Mouse (Mus musculus): ENCODE results near the gene Khdrbs1. TPM values are rescaled to one million over a fixed set of nuclear protein-coding genes. Genes with fewer than 3 reads are reported as not detected.
"Not testable (repeated sequence)": the region's sequence is repeated elsewhere in the genome, so short reads cannot be mapped to it uniquely, and the experiment has no call there.

The Khdrbs1 gene
- total RNA-seq, 2 experiments from 2014 or later: 105 to 108 TPM

DNA sequence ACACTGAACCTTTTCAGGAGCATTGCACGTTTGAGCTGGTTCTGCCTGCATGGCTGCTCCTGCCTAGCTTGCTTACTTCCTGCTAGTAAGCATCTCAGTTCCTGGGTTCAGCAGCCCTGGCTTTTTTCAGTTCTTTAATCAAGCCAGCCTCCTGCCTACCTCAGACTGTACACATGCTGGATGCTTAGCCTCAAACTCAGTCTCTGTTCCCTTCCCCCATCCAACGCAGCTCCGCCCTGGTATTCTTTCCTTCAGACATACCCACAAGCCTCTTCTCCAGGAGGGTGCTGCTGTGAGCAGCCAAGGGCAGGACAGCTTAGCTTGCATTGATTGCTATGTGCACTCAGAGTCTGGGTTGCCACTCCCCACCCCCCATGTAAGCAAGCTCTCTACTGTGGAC, 12.6 kb upstream of the Khdrbs1 start:
- intact Hi-C loops (cut with DNase I): no loop called here

DNA sequence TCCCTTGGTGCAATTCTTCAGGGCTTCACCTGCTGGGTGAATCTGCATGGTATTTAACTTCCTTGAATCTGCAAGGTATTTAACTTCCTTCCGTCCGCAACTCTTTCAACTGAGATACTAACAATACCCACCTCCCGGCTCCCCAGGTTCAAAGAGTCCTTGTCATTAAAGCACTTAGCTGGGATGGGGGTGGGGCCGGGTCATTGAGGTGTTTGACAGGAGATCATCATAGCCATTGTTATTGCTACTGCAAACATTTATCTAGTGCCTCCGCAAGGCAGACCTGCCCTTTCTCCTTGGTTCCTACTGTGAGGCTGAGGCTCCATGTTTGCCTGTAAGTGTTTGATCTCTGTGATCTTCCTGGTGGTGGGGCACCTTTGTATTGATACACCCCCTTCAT, 8.3 kb upstream of the Khdrbs1 start:
- intact Hi-C loops (cut with DNase I): no loop called here
- no peak for DNase-seq (ENCODE audit: extremely low spot score in 1 of 2, low spot score in 2 of 2)

More for the DNA sequence above, 12.6 kb upstream of the Khdrbs1 start:
- DNase-seq (ENCODE audit: extremely low spot score in 1 of 2, low spot score in 2 of 2): no peak

- intact Hi-C loops (cut with DNase I): no loop called here
- DNase-seq (ENCODE audit: extremely low spot score in 1 of 2, low spot score in 2 of 2): no peak
Observed at GRCm38 (mm10) chr4:129746591-129746990, 4.5 kb upstream of the Khdrbs1 start.

DNA sequence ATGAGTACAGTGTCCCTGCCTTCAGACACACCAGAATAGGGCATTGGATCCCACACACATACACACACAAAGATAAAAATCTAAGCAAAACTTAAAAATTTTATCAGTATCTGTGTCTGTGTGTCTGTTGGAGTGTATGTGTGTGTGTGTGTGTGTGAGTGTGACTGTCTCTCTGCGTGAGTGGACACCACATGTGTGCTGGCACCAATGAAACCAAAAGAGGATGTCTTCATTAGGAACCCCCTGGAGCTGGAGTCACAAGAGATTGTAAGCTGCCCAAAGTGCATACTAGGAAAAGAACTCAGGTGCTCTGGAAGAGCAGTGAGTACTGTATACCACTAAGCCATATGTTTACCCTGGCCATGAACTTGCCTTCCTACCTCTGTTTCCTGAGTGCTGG, 4.0 kb upstream of the Khdrbs1 start:
- no peak for DNase-seq (ENCODE audit: extremely low spot score in 1 of 2, low spot score in 2 of 2)
- intact Hi-C loops (cut with DNase I): no loop called here

DNA sequence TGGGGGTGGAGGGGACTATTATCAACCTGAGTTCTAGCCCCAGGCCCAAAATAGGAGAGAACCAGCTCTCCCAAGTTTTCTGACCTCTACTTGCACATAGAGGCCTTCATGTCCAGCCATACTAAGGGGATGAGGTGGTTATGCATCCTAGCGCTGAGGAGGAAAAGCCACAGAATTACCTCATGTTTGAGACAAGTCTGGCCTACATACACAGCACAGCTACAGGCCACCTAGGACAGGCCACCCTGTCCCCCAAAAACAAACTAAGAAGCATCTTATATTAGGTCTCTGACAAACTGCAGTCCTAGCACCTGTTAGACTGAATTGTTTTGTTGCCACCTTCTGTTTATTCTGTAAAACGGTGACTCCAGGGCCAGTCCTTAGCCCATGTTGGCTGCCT, 1.4 kb upstream of the Khdrbs1 start:
- no peak for DNase-seq (ENCODE audit: extremely low spot score in 1 of 2, low spot score in 2 of 2)
- intact Hi-C loops (cut with DNase I): loop anchor here (5.0 kb wide), 1 partner anchor 41 kb away; no protein-coding TSS in a partner anchor

GRCm38 (mm10) chr4:129743010-129743390, 897 bp upstream of the Khdrbs1 start:
- peak in 1 of 2 experiments; percentile 19 for DNase-seq (ENCODE audit: extremely low spot score in 1 of 2, low spot score in 2 of 2)
- intact Hi-C loops (cut with DNase I): loop anchor here (5.0 kb wide), 1 partner anchor 41 kb away; no protein-coding TSS in a partner anchor

- intact Hi-C loops (cut with DNase I): loop anchor here (5.0 kb wide), 1 partner anchor 40 kb away; no protein-coding TSS in a partner anchor
- no peak for DNase-seq (ENCODE audit: extremely low spot score in 1 of 2, low spot score in 2 of 2)
Observed at GRCm38 (mm10) chr4:129741974-129742231, 200 bp downstream of the Khdrbs1 start.

- intact Hi-C loops (cut with DNase I): loop anchor here (5.0 kb wide), 1 partner anchor 39 kb away; no protein-coding TSS in a partner anchor
- DNase-seq (ENCODE audit: extremely low spot score in 1 of 2, low spot score in 2 of 2): peak; percentile 16 to 65
Observed at GRCm38 (mm10) chr4:129741251-129741973, 691 bp downstream of the Khdrbs1 start.

DNA sequence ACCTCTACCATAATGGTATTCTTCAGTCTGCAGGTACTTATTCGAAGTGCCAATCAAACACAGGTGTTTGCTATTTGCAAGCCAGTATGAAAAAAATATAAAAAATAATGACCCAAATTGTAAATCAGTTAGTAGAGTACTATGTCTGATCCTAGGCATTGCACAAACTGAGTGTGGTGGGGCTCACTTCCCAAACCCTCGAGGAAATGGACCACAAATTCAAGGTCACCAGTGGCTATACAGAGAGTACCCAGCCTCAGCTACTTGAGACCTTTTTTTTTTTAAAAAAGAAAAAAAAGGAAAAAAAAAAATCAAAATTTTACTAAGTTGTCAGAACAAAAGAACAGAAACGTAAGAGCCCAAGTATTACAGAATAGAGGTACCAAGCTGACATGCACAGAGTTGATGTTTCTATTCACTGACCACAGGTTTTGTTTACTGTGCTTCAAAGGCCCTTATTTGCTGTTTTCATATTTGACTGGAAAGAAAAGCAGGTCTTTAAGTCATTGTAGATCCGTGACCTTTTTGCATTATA, 2.9 kb downstream of the Khdrbs1 start:
- intact Hi-C loops (cut with DNase I): no loop called here
- DNase-seq (ENCODE audit: extremely low spot score in 1 of 2, low spot score in 2 of 2): no peak

- DNase-seq (ENCODE audit: extremely low spot score in 1 of 2, low spot score in 2 of 2): no peak
- intact Hi-C loops (cut with DNase I): no loop called here
Observed at GRCm38 (mm10) chr4:129736173-129736572, 5.9 kb downstream of the Khdrbs1 start.

GRCm38 (mm10) chr4:129735485-129735884, 6.6 kb downstream of the Khdrbs1 start:
- intact Hi-C loops (cut with DNase I); DNase-seq (ENCODE audit: extremely low spot score in 1 of 2, low spot score in 2 of 2): not testable (repeated sequence)

- DNase-seq (ENCODE audit: extremely low spot score in 1 of 2, low spot score in 2 of 2): no peak
- intact Hi-C loops (cut with DNase I): no loop called here
Observed at GRCm38 (mm10) chr4:129731423-129731822, 10.7 kb downstream of the Khdrbs1 start.

GRCm38 (mm10) chr4:129716310-129716709, 25.8 kb downstream of the Khdrbs1 start:
- intact Hi-C loops (cut with DNase I): no loop called here
- no peak for DNase-seq (ENCODE audit: extremely low spot score in 1 of 2, low spot score in 2 of 2)

DNA sequence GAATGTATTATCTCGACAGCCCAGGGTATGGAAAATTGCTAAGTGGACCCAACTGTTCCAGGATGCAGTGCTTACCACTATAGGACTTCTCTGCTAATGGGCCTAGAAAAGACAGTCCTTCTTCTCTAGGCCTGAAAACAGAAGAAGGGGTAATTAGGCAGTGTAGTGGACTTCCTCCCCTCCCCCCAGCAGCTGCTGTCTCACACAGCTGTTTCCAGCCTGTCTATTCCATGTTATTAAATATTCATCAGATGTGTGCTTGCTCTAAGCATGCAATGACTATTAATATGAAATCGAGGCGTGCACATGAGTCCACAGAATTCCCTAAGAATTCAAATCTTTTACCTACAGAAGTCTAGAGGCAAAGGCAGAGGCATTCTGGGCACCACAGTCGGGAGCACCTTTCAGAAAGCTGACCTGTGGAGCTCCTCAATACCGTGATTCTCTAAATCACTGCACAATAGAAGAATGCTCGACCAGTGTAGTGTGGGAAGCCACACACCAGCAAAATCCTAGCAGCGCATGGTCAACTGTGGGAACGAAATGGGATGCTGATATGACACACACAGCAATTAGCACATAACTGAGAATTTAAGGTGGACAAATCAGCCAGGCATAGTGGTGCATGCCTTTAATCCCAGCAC, 32.5 kb downstream of the Khdrbs1 start:
- no peak for DNase-seq (ENCODE audit: extremely low spot score in 1 of 2, low spot score in 2 of 2)
- intact Hi-C loops (cut with DNase I): no loop called here

DNA sequence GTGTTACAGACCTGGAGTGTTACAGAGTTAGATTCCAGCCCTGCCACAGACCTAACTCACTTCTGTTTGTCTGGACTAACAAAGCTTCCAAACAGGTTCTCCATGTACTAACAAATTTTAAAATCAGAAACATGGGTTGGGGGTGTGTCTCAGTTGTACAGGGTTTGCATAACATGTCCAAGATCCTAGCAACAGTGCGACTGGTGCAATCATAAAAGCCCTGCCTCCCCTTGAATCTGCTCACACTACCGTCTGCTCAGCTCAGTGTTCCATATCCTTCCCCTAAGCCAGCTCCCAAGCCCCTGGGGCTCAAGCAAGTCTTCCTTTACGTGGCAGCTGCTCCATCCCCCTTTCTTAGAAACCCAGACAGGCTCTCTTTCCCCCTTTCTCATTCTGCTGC, 35.4 kb downstream of the Khdrbs1 start:
- no peak for DNase-seq (ENCODE audit: extremely low spot score in 1 of 2, low spot score in 2 of 2)
- intact Hi-C loops (cut with DNase I): no loop called here

DNA sequence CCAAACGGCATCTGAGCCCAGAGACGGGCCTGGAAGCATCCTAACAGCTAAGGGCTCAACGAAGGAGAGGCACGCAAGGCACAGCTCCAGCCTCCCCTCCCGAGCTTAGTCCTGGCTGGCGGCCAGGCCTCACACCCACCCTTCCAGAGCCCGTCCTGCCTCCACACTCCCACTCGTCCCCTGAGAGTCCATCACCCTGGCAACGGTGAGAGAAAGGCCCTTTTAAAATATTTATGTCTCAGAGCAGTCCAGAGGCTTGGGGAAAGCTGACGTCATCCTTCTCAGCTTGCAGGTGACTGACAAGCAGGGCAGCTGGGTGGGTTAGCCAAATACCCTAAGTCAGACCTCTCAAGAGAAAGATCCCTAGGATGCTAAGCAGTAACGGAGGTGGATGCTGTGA, 39.6 kb downstream of the Khdrbs1 start:
- intact Hi-C loops (cut with DNase I): loop anchor here (5.0 kb wide), 1 partner anchor 40 kb away; the partner anchor contains the start of gene Khdrbs1
- peak; percentile 81 to 89 for DNase-seq (ENCODE audit: extremely low spot score in 1 of 2, low spot score in 2 of 2)

- intact Hi-C loops (cut with DNase I): loop anchor here (5.0 kb wide), 1 partner anchor 41 kb away; the partner anchor contains the start of gene Khdrbs1
- peak; percentile 88 to 91 for DNase-seq (ENCODE audit: extremely low spot score in 1 of 2, low spot score in 2 of 2)
Observed at GRCm38 (mm10) chr4:129701503-129702377, 40.4 kb downstream of the Khdrbs1 start.

DNA sequence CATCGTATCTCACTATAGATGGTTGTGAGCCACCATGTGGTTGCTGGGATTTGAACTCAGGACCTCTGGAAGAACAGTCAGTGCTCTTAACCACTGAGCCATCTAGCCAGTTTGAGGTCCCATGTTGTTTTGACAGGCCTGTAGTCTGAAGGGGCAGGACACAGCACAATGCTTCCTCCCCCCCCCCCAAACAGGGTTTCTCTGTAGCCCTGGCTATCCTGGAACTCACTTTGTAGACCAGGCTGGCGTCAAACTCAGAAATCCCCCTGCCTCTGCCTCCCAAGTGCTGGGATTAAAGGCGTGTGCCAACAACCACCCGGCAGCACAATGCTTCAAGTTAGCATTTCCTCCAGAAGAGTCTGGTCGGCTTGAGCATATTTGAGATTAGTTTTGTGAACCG, 41.4 kb downstream of the Khdrbs1 start:
- intact Hi-C loops (cut with DNase I): loop anchor here (5.0 kb wide), 1 partner anchor 42 kb away; the partner anchor contains the start of gene Khdrbs1
- DNase-seq (ENCODE audit: extremely low spot score in 1 of 2, low spot score in 2 of 2): not testable (repeated sequence)

GRCm38 (mm10) chr4:129700216-129700615, 41.9 kb downstream of the Khdrbs1 start:
- intact Hi-C loops (cut with DNase I): loop anchor here (5.0 kb wide), 1 partner anchor 42 kb away; the partner anchor contains the start of gene Khdrbs1
- no peak for DNase-seq (ENCODE audit: extremely low spot score in 1 of 2, low spot score in 2 of 2)

Data from left cerebral cortex, postnatal 10 days (tissue).